In genomic region chr13:102625836-102626340, GRCm38 (mm10) we compare ENCODE assay signal across 10 mouse cellular contexts.
DNase-seq lines count a peak whose midpoint lies in the region; ATAC-seq and TF ChIP-seq lines count a peak whose summit lies in the region.
"Had no signal": no experiment of that assay in that cellular context is flagged by ENCODE, and none has a peak within 500 bp of the region (broad histone marks: within the 10 kb centered on the region; RNA-seq: fewer than 3 reads in every experiment).

No protein-coding gene starts in this region.

- H3K27me3 ChIP-seq in heart, embryonic 13.5 days (replicated peaks) = no peaks in the 10 kb centered on the region
- H3K27me3 ChIP-seq in lung, postnatal 0 days (replicated peaks; ENCODE audit: insufficient read depth, low read length) = no peaks in the 10 kb centered on the region
- H3K27me3 ChIP-seq in intestine, postnatal 0 days (replicated peaks; ENCODE audit: control insufficient read depth, insufficient read depth, low read length) = no peaks in the 10 kb centered on the region
- no peaks in the 10 kb centered on the region for H3K27me3 ChIP-seq in stomach, postnatal 0 days (ENCODE audit: control insufficient read depth, insufficient read depth, low read length)
- H3K27me3 ChIP-seq: CH12.LX had no signal

- H3K36me3 ChIP-seq in heart, embryonic 13.5 days = no peaks in the 10 kb centered on the region
- H3K36me3 ChIP-seq in lung, postnatal 0 days (ENCODE audit: insufficient read depth, low read length) = no peaks in the 10 kb centered on the region
- H3K36me3 ChIP-seq in intestine, postnatal 0 days (ENCODE audit: control insufficient read depth, insufficient read depth) = no peaks in the 10 kb centered on the region
- no peaks in the 10 kb centered on the region for H3K36me3 ChIP-seq in stomach, postnatal 0 days (ENCODE audit: control insufficient read depth, insufficient read depth, low read length)

- no peak overlapping the region for H3K9ac ChIP-seq in heart, embryonic 13.5 days
- H3K9ac ChIP-seq in lung, postnatal 0 days (replicated peaks; ENCODE audit: low read depth) = no peak overlapping the region
- H3K9ac ChIP-seq in intestine, postnatal 0 days (ENCODE audit: low read depth, low read length) = no peak overlapping the region
- no peak overlapping the region for H3K9ac ChIP-seq in stomach, postnatal 0 days (ENCODE audit: low read length)

- H3K4me1 ChIP-seq in heart, embryonic 13.5 days = peaks cover 23% of the 10 kb centered on the region
- H3K4me1 ChIP-seq in lung, postnatal 0 days (ENCODE audit: insufficient read depth, low read depth, low read length) = peaks cover 7% of the 10 kb centered on the region; the same call in 1 of the 2 replicates
- H3K4me1 ChIP-seq in intestine, postnatal 0 days (replicated peaks; ENCODE audit: control insufficient read depth, insufficient read depth, low read length) = no peaks in the 10 kb centered on the region; the same call in 1 of the 2 replicates
- H3K4me1 ChIP-seq in stomach, postnatal 0 days (replicated peaks; ENCODE audit: control insufficient read depth, insufficient read depth) = peaks cover 10% of the 10 kb centered on the region

- peak overlapping the region; percentile 65 for H3K27ac ChIP-seq in heart, embryonic 13.5 days (replicated peaks)
- H3K27ac ChIP-seq in lung, postnatal 0 days (ENCODE audit: low read length) = peak overlapping the region; percentile 95
- H3K27ac ChIP-seq in intestine, postnatal 0 days (ENCODE audit: low read depth, low read length) = peak overlapping the region; percentile 10; the same call in 1 of the 2 replicates
- peak overlapping the region; percentile 96 for H3K27ac ChIP-seq in stomach, postnatal 0 days (replicated peaks)

- H3K9me3 ChIP-seq in heart, embryonic 13.5 days = no peaks in the 10 kb centered on the region
- H3K9me3 ChIP-seq in lung, postnatal 0 days (ENCODE audit: low read length) = no peaks in the 10 kb centered on the region
- no peaks in the 10 kb centered on the region for H3K9me3 ChIP-seq in intestine, postnatal 0 days (ENCODE audit: control insufficient read depth)
- no peaks in the 10 kb centered on the region for H3K9me3 ChIP-seq in stomach, postnatal 0 days (ENCODE audit: control insufficient read depth, low read length)

- ATAC-seq in heart, embryonic 13.5 days (ENCODE audit: extremely low read depth, insufficient number of reproducible peaks, low FRiP score, low TSS enrichment) = no peak
- ATAC-seq in lung, postnatal 0 days = peak; percentile 31
- no peak for ATAC-seq in intestine, postnatal 0 days
- ATAC-seq in stomach, postnatal 0 days (ENCODE audit: low FRiP score, low TSS enrichment) = 0 out of 2 replicates have a peak, but pooled peaks have one; percentile 24

- no peak for DNase-seq in heart, postnatal 4 days
- peak; percentile 44 for DNase-seq in lung, postnatal 0 days (ENCODE audit: low spot score)
- no peak for DNase-seq in lung, postnatal 14 days
- DNase-seq in stomach, postnatal 0 days (ENCODE audit: low spot score) = no peak
- no peak for DNase-seq in cerebellum, postnatal 4 days (ENCODE audit: low spot score in 2 of 2)
- no peak for DNase-seq in thymus, postnatal 14 days
- DNase-seq: thymus, adult 18-20 months had no signal

- H3K4me3 ChIP-seq in heart, embryonic 13.5 days = no peak overlapping the region
- no peak overlapping the region for H3K4me3 ChIP-seq in lung, postnatal 0 days (ENCODE audit: low read depth, low read length)
- no peak overlapping the region for H3K4me3 ChIP-seq in intestine, postnatal 0 days (ENCODE audit: low read depth, low read length)
- no peak overlapping the region for H3K4me3 ChIP-seq in stomach, postnatal 0 days (ENCODE audit: low read depth, low read length)

- no peak overlapping the region for H3K4me2 ChIP-seq in heart, embryonic 13.5 days
- no peak overlapping the region for H3K4me2 ChIP-seq in lung, postnatal 0 days (replicated peaks; ENCODE audit: low read depth, low read length)
- H3K4me2 ChIP-seq in intestine, postnatal 0 days (replicated peaks; ENCODE audit: low read depth) = no peak overlapping the region
- H3K4me2 ChIP-seq in stomach, postnatal 0 days (replicated peaks; ENCODE audit: low read depth) = no peak overlapping the region

- TF ChIP-seq CTCF in lung, postnatal 0 days (IDR thresholded peaks at IDR 0.05) = no peak
- no peak for TF ChIP-seq CTCF in intestine, postnatal 0 days (IDR thresholded peaks at IDR 0.05; ENCODE audit: low read depth)
- TF ChIP-seq CTCF in stomach, postnatal 0 days (IDR thresholded peaks at IDR 0.05; ENCODE audit: low read depth) = no peak

- TF ChIP-seq EP300 in lung, postnatal 0 days (IDR thresholded peaks at IDR 0.05) = no peak
- TF ChIP-seq EP300 in stomach, postnatal 0 days (optimal IDR thresholded peaks at IDR 0.05) = peak; percentile 23

- 68% methylated on average over 5 of the region's 5 CpGs for WGBS in heart, embryonic 13.5 days
- WGBS in lung, postnatal 0 days = 38% methylated on average over 5 of the region's 5 CpGs
- WGBS in intestine, postnatal 0 days = 64% methylated on average over 5 of the region's 5 CpGs
- WGBS in stomach, postnatal 0 days = 33% methylated on average over 5 of the region's 5 CpGs

Comparison
In these comparisons a context has a peak if more than half of its experiments do, and no peak if none do; other contexts are left out.
1. ATAC-seq: peak in lung, postnatal 0 days (single experiment) and stomach, postnatal 0 days (single experiment); none in heart, embryonic 13.5 days (single experiment) and intestine, postnatal 0 days (single experiment).
2. H3K27ac ChIP-seq: peak in every context shown above with its lines; median percentile 96 in stomach, postnatal 0 days; 95 in lung, postnatal 0 days; 65 in heart, embryonic 13.5 days; 10 in intestine, postnatal 0 days.